Mouse (Mus musculus) neural tube, embryonic 11.5 days (tissue): Measurements from ENCODE around the gene Ring1. TPM values are rescaled to one million over a fixed set of nuclear protein-coding genes. Genes with fewer than 3 reads are reported as not detected.

Experiments
- ATAC-seq: fragments of 200-750 bp; cut with Nextera tagmentation; 2 replicates; pipeline ENCODE4 v1.8.0; 2017; ENCODE audit warnings: moderate number of reproducible peaks, mild to moderate bottlenecking, moderate TSS enrichment, moderate library complexity; ENCODE audit not compliant: insufficient read depth, low FRiP score, low TSS enrichment
- DNase-seq: peaks from one replicate; pipeline ENCODE4 v3.0.0-alpha.2; 2015; ENCODE audit warnings: low spot score
- H3K27ac ChIP-seq: fragments of 300-500 bp; sonication (generic); 2 replicates; pipeline ENCODE4 v1.5.1; 2014; ENCODE audit warnings: low read depth, mild to moderate bottlenecking, low read length
- H3K27me3 ChIP-seq: fragments of 300-500 bp; sonication (generic); 2 replicates; pipeline ENCODE4 v1.6.1; 2014; ENCODE audit warnings: mild to moderate bottlenecking, low read length, mixed read lengths; ENCODE audit not compliant: control insufficient read depth, insufficient read depth
- H3K36me3 ChIP-seq: fragments of 300-500 bp; sonication (generic); 2 replicates; pipeline ENCODE4 v1.6.1; 2014; ENCODE audit warnings: mild to moderate bottlenecking, low read length, moderate library complexity, mixed read lengths; ENCODE audit not compliant: control insufficient read depth, insufficient read depth
- H3K4me1 ChIP-seq: fragments of 300-500 bp; sonication (generic); 2 replicates; pipeline ENCODE4 v1.6.1; 2014; ENCODE audit warnings: low read length, mixed read lengths; ENCODE audit not compliant: control insufficient read depth, insufficient read depth
- H3K4me2 ChIP-seq: fragments of 300-500 bp; sonication (generic); 2 replicates; pipeline ENCODE4 v1.6.1; 2014; ENCODE audit warnings: low read depth, mild to moderate bottlenecking, moderate library complexity
- H3K4me3 ChIP-seq: fragments of 300-500 bp; sonication (generic); 2 replicates; pipeline ENCODE4 v1.5.1; 2014; ENCODE audit warnings: low read depth, low read length
- H3K9ac ChIP-seq: fragments of 300-500 bp; sonication (generic); 2 replicates; pipeline ENCODE4 v1.6.1; 2014; ENCODE audit warnings: mild to moderate bottlenecking, low read length
- H3K9me3 ChIP-seq: fragments of 300-500 bp; sonication (generic); 2 replicates; pipeline ENCODE4 v1.6.1; 2016; ENCODE audit warnings: low read length; ENCODE audit not compliant: control insufficient read depth
- WGBS: fragments of 180-500 bp; shearing (Covaris S2); extraction: QIAGEN DNeasy Blood & Tissue Kit; methylation state at CpG from one replicate; pipeline ENCODE4 v1.1.7; 2014; 5-methylcytosine and 5-hydroxymethylcytosine counted together
- polyA plus RNA-seq: library from polyadenylated mRNA; unstranded; fragments of >200 nt; fragmentation: Nextera tagmentation; extraction: Ambion mirVana; gene quantifications from 2 replicates; pipeline ENCODE4 v1.2.1, GENCODE M21; 2014

Ring1 gene
- 5.2 and 8.4 TPM in 2 replicates for polyA plus RNA-seq

DNA sequence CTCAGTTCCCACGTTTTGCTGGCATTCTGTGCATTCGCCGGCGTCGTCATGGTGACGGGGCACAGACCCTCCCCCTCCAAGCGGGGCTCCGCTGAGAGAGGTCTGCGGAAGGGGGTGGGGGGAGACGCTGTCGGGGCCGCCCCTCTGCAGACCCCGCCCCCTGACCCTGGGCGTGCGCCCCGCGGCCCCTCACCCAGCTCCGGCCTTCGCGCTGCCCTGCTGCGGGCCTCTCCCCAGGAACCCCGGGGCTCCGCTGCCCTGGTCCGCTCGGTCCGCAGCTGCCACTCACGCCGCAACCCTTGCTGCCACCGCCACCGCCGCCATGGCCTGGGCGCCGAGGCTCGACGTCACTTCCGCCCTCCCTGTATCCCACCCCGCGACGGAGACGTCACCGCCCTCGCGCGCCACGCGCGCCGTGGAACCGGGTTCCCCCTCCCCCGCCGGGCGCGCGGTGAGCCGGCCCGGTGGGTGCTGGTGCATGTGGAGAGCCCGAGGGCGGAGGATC is at the start of gene Ring1:
Gene Ring1, minus strand, starts transcription at position 364 of the 505 bp plus-strand sequence.
- ATAC-seq: peak; percentile 54
- WGBS: 0% methylated on average over 30 of the region's 58 CpGs
- peaks cover 33% of the 10 kb centered on the region for H3K4me1 ChIP-seq

DNA sequence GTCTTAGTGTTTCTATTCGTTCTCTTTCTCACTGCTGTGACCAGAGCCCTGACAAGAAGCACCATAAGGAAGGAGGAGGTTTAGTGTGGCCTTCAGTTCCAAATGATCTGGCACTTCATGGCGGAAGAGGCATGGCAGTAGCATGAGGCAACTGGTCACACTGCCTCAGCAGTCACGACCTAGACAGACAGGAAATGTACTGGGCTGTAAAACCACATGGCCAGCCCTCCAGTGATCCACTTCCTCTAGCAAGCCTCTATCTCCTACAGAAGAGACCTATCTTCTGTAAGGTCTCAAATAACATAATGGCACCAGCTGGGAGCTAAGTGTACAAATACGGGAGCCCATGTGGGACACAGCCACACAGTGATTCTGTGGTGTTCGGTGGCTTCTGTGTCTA is 47.6 kb upstream of the Ring1 start:
- ATAC-seq (no peak), DNase-seq (no peak)
- Histone ChIP-seq H3K4me1 (no peaks in the 10 kb centered on the region), H3K9me3 (no peaks in the 10 kb centered on the region), H3K27ac (no peak overlapping the region), H3K4me3 (no peak overlapping the region), H3K4me2 (no peak overlapping the region), H3K36me3 (no peaks in the 10 kb centered on the region), H3K27me3 (no peaks in the 10 kb centered on the region), H3K9ac (no peak overlapping the region)
- 72% methylated on average over 5 of the region's 5 CpGs for WGBS

More for the DNA sequence above, at the start of gene Ring1:
- H3K27ac ChIP-seq: peak within 1 kb of the TSS; percentile 97
- peak within 1 kb of the TSS; percentile 90 for H3K4me2 ChIP-seq
- peaks cover 5% of the 10 kb centered on the region for H3K9me3 ChIP-seq
- H3K27me3 ChIP-seq: no peaks in the 10 kb centered on the region
- peaks cover 30% of the 10 kb centered on the region for H3K36me3 ChIP-seq
- H3K4me3 ChIP-seq: peak within 1 kb of the TSS; percentile 95
- H3K9ac ChIP-seq: peak within 1 kb of the TSS; percentile 98
- peak; percentile 92 for DNase-seq

DNA sequence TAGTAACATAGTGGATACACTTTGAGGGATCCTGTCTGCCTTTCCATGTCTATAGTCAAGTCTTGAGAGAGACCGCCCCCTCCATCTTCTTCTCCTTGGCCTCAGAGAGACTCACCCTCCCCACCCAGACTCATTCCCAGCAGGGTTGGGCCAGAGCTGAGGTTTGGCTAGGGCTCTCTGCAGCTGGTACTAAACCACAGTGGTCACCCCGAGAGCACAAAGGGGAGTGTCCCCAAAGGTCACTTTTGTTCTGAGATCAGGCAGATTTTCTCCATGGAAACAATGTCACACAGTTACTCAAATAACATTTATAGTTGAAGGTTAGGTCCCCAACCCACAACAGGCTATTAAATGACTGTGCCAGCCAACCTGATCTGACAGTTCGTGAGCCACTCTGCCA is 44.4 kb upstream of the Ring1 start:
- no peak for ATAC-seq
- no peak overlapping the region for H3K27ac ChIP-seq
- H3K27me3 ChIP-seq: no peaks in the 10 kb centered on the region
- no peaks in the 10 kb centered on the region for H3K4me1 ChIP-seq
- H3K4me3 ChIP-seq: no peak overlapping the region
- no peaks in the 10 kb centered on the region for H3K9me3 ChIP-seq
- no peak overlapping the region for H3K4me2 ChIP-seq
- no peak for DNase-seq
- H3K36me3 ChIP-seq: no peaks in the 10 kb centered on the region; the same call in 1 of the 2 replicates
- no peak overlapping the region for H3K9ac ChIP-seq
- 68% methylated on average over 3 of the region's 3 CpGs for WGBS

DNA sequence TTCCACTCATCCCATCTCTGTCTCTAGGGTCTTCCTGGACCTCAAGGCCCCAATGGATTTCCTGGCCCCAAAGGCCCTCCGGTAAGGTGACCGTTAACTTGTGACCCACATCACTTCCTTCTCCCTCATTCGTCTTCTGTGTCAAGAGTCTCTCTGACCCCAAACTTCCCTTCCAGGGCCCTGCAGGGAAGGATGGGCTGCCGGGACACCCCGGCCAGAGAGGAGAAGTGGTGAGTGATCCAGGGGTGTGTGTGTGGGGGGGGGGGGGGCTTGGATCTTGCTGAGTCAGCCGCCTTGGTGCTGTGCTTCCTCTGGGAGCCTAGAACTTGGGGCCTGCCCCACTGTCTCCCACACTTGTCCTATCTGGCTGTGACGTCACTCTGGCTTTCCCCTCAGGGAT is 32.7 kb upstream of the Ring1 start:
- DNase-seq: no peak
- no peak overlapping the region for H3K9ac ChIP-seq
- H3K27me3 ChIP-seq: no peaks in the 10 kb centered on the region
- no peak for ATAC-seq
- no peak overlapping the region for H3K27ac ChIP-seq
- no peaks in the 10 kb centered on the region for H3K9me3 ChIP-seq
- no peaks in the 10 kb centered on the region for H3K36me3 ChIP-seq
- 67% methylated on average over 7 of the region's 7 CpGs for WGBS
- no peaks in the 10 kb centered on the region for H3K4me1 ChIP-seq
- no peak overlapping the region for H3K4me2 ChIP-seq
- H3K4me3 ChIP-seq: no peak overlapping the region

DNA sequence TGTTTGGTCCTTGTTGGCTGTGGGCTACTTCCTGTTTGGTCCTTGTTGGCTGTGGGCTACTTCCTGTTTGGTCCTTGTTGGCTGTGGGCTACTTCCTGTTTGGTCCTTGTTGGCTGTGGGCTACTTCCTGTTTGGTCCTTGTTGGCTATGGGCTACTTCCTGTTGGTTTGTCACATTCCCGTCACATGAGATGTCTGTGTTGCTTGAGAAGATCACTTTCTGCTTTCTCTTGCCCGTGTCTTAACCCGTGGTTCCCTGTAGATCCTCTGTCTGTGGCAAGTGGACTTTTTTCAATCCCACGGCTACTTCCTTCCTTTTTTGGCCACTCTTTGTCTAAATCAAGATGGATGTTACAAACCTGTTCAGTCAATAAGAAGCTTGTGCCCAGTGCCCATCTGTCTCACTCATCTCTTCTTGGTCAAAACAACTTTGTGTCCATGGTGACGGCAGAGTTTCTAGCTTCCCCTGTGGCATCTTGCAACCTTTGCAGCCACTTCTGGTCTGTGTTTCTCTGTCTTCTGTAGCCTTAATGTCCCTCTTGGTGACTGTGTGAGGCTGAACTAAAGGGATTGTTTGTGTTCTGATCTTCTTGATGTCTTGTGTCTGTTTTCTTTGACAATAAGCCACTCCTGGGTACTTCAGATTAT is 23.0 kb upstream of the Ring1 start:
- Histone ChIP-seq H3K9me3 (no peaks in the 10 kb centered on the region), H3K4me3 (no peak overlapping the region), H3K4me2 (no peak overlapping the region), H3K36me3 (no peaks in the 10 kb centered on the region; the same call in 1 of the 2 replicates), H3K9ac (no peak overlapping the region), H3K4me1 (no peaks in the 10 kb centered on the region), H3K27me3 (no peaks in the 10 kb centered on the region), H3K27ac (no peak overlapping the region)
- no peak for ATAC-seq
- DNase-seq: no peak
- WGBS: 93% methylated on average over 5 of the region's 5 CpGs

DNA sequence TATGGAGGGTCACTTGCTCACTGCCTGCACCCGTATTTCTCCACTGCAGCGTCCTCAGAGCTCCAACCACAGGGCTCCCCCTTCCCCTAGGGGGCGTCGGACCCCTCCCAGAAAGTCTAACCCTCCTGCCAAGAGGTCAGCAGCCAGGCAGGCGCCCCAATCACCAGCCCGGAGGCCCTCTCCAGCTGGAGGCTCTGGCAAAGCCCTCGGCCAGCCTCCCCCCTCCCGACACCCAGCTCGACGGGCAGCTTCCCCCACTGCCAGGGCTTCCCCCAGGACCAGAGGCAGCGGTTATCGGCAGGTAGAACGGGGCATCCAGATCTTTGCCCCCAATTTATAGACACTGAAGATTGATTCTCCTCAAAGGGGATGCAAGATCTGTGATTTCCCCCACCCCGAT is 21.5 kb upstream of the Ring1 start:
- Histone ChIP-seq H3K4me2 (no peak overlapping the region), H3K36me3 (no peaks in the 10 kb centered on the region; the same call in 1 of the 2 replicates), H3K9me3 (no peaks in the 10 kb centered on the region), H3K27me3 (no peaks in the 10 kb centered on the region), H3K4me1 (0 out of 2 replicates have a peak, but pooled peaks cover 4% of the 10 kb centered on the region), H3K27ac (no peak overlapping the region), H3K9ac (no peak overlapping the region), H3K4me3 (no peak overlapping the region)
- WGBS: 87% methylated on average over 14 of the region's 14 CpGs
- no peak for DNase-seq
- no peak for ATAC-seq

DNA sequence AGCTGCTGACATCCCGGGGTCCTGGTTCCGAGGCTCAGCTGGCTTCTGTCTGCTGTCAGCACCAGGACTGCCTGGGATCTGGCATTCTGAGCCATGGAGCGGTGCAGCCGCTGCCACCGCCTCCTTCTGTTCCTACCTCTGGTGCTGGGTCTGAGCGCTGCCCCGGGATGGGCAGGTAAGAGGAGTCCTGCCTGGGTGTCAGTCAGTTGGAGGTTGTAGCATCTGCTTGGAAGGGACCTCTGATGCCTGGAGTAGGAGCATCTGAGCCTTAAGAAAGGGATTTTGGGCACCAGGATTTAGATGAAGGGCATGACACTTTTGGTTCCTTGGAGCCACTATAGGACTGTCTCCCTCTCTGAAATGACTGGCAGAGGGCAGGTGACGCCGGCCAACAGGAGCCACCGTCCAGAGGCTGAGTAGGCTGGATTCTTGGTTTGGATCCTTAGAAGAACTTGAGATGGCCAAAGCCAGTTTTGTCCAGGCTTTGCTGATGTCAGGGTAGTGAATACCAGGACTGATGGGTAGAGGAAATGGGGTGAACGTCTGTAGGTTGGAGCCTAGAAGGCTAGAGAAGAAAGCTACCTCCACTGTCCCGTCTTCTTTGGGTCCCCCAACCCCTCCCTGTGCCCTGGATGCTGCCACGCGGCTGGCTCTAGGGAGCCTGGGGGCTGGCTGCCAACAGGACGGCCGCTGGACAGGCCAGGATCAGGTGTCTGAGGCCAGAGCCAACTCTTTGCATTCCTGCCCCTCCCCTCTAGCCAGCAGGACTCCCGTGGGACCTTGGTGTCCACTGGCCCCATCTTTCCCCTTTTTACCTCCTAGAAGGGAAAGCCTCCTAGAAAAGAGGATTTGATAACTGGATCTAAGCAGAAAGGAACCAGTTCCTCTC is 15.3 kb upstream of the Ring1 start:
- Histone ChIP-seq H3K9me3 (no peaks in the 10 kb centered on the region; the same call in 1 of the 2 replicates), H3K27ac (no peak overlapping the region), H3K36me3 (peaks cover 12% of the 10 kb centered on the region), H3K4me1 (peaks cover 32% of the 10 kb centered on the region), H3K4me2 (peak overlapping the region; percentile 43), H3K27me3 (0 out of 2 replicates have a peak, but pooled peaks cover 2% of the 10 kb centered on the region), H3K9ac (peak overlapping the region; percentile 39), H3K4me3 (no peak overlapping the region)
- DNase-seq (no peak), ATAC-seq (no peak)
- 29% methylated on average over 17 of the region's 17 CpGs for WGBS

DNA sequence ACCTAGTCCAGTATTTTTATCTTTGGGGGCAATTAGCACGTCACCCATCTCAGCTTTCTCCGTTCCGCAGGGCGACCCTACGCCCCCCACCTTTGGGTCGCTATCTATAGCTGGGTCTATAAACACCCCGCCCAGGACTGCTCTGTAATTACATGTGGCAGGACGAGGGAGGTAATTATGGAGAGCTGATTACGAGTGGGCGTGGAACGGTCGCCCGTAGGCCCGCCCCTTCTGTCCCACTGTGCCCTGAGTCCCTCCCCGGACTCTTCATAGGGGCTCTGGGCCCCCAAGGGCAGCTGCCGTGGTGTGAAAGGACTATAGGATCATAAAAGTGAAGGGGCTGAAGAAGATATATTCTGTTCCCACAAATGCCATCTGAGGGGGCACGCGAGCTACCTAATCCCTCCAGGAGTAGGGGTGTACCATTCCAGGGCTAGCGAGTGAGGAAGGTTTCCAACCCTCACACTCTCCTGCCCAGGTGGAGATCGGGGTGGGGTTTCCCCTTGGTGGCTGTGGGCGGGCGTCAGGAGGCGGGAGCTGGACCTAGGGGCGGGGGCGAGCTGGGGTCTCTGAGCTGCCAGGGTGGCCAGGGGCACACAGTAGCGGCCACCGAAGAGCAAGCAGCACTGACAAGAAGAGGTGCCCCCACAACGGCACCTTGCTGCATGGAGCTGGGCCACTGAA is 14.5 kb upstream of the Ring1 start, which contains the start of gene Col11a2:
Gene Col11a2, plus strand, starts transcription at position 560 of the 684 bp plus-strand sequence.
- no peak for DNase-seq
- 0 out of 2 replicates have a peak within 1 kb of the TSS, but pooled peaks have one; percentile 14 for H3K27ac ChIP-seq

More for the DNA sequence above, 14.5 kb upstream of the Ring1 start, which contains the start of gene Col11a2:
- Histone ChIP-seq H3K36me3 (peaks cover 12% of the 10 kb centered on the region), H3K4me2 (peak within 1 kb of the TSS; percentile 43), H3K9ac (peak within 1 kb of the TSS; percentile 39), H3K9me3 (no peaks in the 10 kb centered on the region; the same call in 1 of the 2 replicates), H3K4me3 (peak within 1 kb of the TSS; percentile 23), H3K4me1 (peaks cover 32% of the 10 kb centered on the region), H3K27me3 (0 out of 2 replicates have a peak, but pooled peaks cover 2% of the 10 kb centered on the region)
- peak; percentile 63 for ATAC-seq
- 8% methylated on average over 27 of the region's 28 CpGs for WGBS
